Mouse (Mus musculus): ENCODE data around the gene Ssx9. TPM values are rescaled to one million over a fixed set of nuclear protein-coding genes. Genes with fewer than 3 reads are reported as not detected.
"Not testable (repeated sequence)": the region's sequence is repeated elsewhere in the genome, so short reads cannot be mapped to it uniquely, and the experiment has no call there.

The Ssx9 gene
- not detected for total RNA-seq (2022)

GRCm38 (mm10) chrX:8748132-8748531, at the start of gene Ssx9:
Gene Ssx9, plus strand, starts transcription at chrX:8748432.
- DNase-seq (ENCODE audit: low spot score in 2 of 2) = not testable (repeated sequence)

DNA sequence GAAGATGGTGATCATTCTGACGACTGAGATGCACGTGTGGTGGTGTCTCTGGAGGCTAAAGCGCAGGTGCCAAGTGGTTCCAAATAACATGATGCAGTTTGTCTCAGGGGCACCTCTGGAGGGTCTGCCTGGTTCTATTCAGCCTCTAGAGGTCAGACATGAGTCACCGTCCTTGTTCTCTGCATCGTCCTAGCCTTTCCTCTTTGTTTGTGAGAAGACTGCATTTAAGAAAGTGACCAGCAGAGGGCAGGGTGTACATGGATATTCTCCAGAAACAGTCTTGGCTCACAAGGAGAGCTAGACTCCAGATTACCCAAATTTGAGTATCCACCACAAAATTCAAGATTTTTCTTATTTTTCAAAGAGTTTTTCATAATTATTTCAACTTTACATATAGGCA, 15.3 kb upstream of the Ssx9 start:
- peak in 1 of 2 experiments; percentile 1 for DNase-seq (ENCODE audit: low spot score in 2 of 2)

GRCm38 (mm10) chrX:8803391-8803790, 55.2 kb downstream of the Ssx9 start, which contains the start of gene Ssxb5:
Gene Ssxb5, plus strand, starts transcription at chrX:8803691.
- not testable (repeated sequence) for DNase-seq (ENCODE audit: low spot score in 2 of 2)

Other genes with a start within 250 kb of the Ssx9 start
- gene Gm14459, start 223.5 kb upstream of the Ssx9 start, total RNA-seq (2022) = not detected
- not detected for gene Ssxb6, start 200.2 kb upstream of the Ssx9 start, total RNA-seq (2022)
- not detected for gene Ssxb3, start 156.6 kb upstream of the Ssx9 start, total RNA-seq (2022)
- not detected for gene Ssxb8, start 57.6 kb upstream of the Ssx9 start, total RNA-seq (2022)
- not detected for gene Ssxb5, start 55.3 kb downstream of the Ssx9 start, total RNA-seq (2022)
- not detected for gene Gm6592, start 95.6 kb downstream of the Ssx9 start, total RNA-seq (2022)
- not detected for gene Gm5751, start 125.8 kb downstream of the Ssx9 start, total RNA-seq (2022)
- 10 to 100 TPM; 33.7 to 36.7 (median 35.3) TPM for gene B630019K06Rik, start 143.9 kb downstream of the Ssx9 start, total RNA-seq (2022)
- gene Fthl17b, start 214.5 kb downstream of the Ssx9 start, total RNA-seq (2022) = not detected
- gene Fthl17c, start 228.1 kb downstream of the Ssx9 start, total RNA-seq (2022) = not detected
- gene Fthl17d, start 238.3 kb downstream of the Ssx9 start, total RNA-seq (2022) = not detected

All from left cerebral cortex, adult 8-10 months (tissue).